Mouse (Mus musculus) hematopoietic stem cell, adult 5-6 weeks (primary cell): ENCODE data around the gene Elavl2. TPM values are rescaled to one million over a fixed set of nuclear protein-coding genes. Genes with fewer than 3 reads are reported as not detected.
"Not testable (repeated sequence)": the region's sequence is repeated elsewhere in the genome, so short reads cannot be mapped to it uniquely, and the experiment has no call there.

Experiments
- ATAC-seq, 2 experiments: fragments of 125-278 bp in 1 of 2; replicated peaks in 1 of 2; 2 replicates each; pipeline ENCODE4 v1.8.0; 2016 to 2017; ENCODE audit warnings: inconsistent platforms in 2 of 2, mild to moderate bottlenecking in 2 of 2, moderate number of reproducible peaks in 2 of 2, low read depth in 1 of 2, moderate TSS enrichment in 1 of 2; ENCODE audit not compliant: low FRiP score in 2 of 2, poor library complexity in 2 of 2, severe bottlenecking in 2 of 2, insufficient read depth in 1 of 2, low TSS enrichment in 1 of 2
- total RNA-seq: library from RNA; stranded (forward); fragments of 172-1452, 232-1000 nt; gene quantifications from 2 replicates; pipeline ENCODE4 v1.2.3, GENCODE M21; 2017

Elavl2 gene
- total RNA-seq, 1 experiment from 2014 or later: not detected

DNA sequence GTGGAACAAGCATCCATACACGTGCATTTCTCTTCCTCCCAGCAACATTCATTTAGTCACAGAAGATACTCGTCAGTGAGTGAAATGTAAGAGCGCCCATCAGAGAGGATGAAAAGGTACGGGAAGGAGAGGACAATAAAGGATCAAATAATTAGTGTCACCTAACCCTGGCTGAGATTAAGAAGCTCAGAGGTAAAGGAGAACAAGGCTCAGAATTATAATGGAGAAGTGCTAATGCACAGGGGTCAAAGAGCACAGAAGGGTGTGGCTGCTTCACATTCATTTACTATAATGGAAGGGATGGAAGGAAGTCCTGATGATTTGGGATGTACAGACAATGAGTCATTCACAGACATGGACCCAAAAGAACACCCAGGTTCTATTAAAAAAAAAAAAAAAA lies 36.6 kb downstream of the Elavl2 start:
- no peak for ATAC-seq

DNA sequence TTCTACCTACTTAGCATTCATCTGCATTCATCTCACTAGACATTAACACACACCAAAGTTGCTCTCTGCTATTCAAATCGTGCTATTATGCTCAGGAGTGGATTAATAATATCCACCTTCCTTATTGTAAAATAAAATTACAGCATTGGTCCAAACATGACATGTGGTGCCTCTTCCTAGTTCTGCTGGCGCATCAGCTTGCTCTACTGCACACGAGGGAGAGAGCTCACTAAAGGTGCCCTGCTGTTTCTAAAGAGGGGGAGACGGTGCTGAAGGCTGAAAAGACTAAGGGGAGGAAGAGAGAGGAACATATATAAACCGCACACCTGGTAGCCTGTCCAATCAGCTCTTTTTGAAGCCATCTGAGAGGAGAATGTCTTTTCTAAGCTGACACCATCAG lies 38.1 kb downstream of the Elavl2 start:
- no peak for ATAC-seq

DNA sequence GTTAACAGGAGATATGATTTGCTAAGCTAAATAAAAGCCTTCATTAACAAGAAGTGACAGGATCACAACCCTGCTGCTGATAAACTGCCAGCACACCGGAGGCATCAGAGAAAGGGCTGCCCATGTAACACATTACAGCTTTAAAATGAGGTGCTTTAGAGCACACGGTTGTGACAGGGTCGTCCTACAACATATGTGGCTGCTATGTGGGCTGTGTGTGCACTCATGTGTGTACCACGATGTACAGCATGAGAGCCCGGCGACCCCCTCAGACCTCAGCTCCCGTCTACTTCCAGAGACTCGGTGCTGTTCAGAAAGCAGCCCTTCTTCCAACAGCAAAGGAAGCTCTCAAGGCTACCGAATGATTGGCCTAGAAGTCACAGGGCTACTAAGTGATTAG lies 47.4 kb downstream of the Elavl2 start:
- no peak for ATAC-seq

DNA sequence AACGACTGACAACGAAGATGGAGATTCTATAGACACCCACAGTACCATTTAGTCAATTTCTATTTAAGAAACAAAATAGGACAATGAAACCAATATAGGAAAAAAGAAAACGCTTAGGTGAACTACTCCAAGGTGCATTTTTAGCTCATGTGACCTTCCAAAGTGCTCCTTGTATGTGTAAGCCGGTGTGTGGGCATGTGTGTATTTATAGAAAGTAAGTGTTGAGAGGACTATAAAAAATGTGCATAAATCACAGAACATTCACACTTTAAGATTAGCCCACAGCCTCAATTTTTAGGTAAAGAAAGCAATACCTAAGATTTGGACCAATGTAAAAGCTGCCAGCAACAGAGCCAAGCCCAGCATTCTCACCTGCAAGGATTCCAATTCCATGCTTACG lies 51.0 kb downstream of the Elavl2 start:
- no peak for ATAC-seq

DNA sequence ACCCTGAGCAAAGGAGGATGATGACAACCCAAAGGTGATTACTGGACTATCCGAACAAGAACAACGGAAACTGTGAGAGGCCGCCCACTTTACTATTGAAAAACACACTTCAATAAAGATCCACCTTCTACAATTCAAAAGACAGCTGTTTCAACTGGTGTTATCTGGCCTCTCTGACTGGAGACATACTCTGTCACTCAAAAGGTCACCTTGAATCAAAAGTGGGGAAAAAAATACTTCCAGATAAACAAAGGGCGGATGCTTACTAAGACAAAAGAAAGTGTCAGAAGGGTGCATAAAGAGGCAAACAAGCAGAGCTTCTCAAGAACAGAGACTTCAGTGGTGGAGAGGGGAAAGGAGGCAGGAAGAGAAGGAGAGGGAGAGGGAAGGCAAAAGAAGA lies 66.4 kb downstream of the Elavl2 start:
- ATAC-seq: no peak

DNA sequence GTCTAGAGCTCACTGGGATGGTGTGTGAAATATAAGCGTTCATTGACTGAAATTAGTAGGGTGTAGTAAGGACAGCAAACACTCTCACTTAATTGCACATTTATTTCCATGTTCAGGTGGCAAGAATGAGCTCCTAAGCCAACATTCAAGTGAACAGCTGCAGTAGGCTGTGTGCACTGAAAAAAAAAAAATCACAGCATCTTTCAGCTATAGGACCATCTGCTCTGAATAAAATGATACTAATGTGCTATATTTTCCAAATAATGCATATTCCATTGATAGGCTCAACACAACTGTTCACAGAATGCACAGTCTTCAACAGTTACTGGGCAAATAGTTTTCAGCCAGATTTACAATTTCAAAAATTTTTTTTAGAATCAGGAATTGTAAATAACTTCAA lies 89.8 kb downstream of the Elavl2 start:
- no peak for ATAC-seq

DNA sequence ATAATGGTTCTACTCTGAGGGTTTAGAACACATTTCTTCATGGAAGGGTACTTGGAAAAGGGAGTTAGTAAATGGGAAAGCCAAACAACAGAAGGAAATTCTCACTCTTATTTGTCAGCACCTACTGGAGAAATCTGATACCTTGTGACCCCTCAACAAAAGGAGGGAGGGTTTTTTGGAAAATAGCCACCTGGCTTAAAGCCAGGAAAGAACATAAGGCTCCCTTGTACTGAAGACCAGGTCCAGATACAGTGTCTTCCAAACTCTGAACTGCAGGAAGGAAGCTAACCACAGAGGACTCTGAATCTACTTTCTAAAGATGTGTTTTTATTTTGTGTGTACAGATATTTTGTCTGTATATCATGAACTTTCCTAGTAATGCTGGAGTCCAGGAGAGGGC lies 102.9 kb downstream of the Elavl2 start:
- no peak for ATAC-seq

DNA sequence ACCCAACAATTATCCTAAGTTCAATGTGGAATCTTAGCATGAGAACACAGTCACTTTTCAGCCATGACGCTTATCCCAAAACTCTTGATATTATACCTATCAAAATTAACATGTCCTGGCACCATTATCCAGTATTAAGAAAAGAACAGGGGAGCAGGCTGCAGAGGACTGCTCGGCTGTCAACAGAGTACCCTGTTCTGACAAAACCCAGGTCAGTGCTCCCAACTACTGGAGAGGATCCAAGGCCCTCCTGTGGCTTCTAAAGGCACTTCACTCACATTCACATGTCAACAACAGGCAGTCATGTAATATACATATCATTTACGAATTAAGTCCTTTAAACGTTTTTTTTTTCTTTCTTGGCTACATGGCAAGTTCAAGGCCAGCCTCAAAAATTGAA lies 105.3 kb downstream of the Elavl2 start:
- ATAC-seq: no peak

DNA sequence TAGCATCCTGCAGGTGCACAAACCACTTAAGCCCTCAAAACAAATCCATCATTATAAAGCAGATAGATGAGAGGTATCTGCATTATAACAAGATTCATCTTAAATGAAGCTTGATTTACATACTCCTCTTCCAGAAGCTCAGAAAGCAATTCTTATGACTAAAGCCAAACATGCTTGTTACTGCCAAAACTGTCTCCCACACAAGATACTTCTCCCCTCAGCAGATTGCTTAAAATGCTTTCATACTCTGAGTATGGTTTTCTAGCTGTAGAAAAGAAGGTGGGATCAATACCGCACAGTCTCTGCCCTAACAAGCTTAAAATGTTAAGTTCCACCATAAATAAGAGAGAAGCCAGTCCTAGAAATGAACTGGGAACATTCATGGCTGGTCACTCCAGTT lies 109.1 kb downstream of the Elavl2 start:
- no peak for ATAC-seq

DNA sequence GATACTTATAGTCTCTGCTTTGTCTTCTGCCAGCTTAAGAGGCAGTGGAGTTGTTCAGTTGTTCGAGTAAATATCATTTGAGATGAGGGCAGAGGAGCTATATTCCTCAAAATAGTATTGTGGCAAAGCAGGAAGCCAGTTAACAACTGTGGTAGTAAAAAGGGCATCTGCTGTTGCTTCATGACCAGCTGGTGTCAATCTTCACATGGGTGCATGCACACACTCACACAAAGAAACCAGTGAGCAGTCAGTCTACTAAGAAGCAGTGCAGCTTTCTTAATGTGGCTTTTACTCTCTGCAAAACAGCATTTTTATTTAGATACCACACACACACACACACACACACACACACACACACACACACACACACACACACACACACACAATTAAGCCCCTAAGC lies 110.2 kb downstream of the Elavl2 start:
- no peak for ATAC-seq

DNA sequence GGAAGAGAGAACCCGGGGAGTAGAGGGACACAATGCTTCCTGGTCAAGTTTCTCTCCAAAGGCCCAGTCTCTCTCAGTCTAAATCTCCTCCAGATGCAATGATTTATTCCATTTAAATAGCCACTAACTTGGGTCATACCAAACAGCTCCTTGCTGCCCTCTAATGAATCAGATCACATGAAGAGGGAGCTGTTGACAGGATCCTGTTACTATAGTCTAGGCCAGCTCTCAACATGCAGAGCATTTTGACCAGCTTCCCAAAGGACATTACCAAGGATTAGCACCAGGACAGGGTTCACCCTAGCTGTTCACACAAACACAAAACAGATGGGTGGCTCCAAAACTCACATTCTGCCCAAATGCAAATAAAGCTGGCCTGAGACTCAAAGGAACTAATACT lies 111.4 kb downstream of the Elavl2 start:
- ATAC-seq: no peak

DNA sequence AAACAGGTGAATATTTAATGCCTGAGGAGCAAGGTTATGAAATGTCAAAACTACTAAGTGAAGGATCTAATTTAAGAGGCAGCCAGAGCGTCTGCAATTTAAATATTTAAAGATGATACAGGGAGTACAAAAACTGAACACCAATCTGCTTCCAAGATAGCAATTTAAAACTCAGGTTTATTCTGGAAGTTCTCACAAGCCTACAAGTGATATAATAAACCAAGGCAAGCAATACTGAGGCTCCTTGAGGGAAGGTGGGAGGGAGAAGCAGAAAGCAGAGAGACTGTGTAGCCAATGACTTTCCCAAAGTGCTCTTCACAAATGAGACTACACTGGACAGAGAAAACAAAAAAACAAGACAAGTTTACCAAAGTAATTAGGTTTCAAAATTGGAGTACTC lies 132.2 kb downstream of the Elavl2 start:
- no peak for ATAC-seq

DNA sequence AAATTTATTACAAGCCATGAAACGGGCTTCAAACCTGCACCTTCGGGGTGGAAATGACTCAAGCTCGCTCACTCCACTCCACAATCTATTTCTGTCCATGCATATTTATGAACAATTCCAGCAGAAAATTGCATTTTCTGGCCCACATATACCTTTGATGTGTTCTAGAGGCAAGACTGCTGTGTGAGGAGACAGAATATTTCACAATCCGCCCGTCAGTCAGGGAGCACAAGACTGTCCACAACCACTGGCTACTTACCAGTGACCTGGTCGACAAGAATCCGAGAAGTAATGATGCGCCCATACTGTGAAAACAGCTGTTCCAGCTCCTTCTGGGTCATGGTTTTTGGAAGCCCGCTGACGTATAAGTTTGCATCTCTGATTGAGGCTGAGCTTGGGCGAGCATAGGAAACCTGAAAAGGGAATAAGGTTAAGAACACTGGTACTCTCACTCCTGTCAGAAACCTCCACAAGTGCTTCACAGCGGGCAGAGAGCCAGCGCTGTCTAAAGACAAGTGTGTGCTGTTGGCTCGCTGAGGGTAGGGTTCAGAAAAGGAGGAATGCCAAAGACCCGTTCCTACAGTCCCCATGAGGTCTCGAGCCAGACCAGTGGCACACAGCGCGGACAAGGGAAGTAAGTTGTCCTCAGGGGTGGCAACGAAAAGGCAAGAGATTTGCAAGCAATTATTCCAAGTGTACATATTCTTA lies 136.7 kb downstream of the Elavl2 start:
- ATAC-seq: no peak

DNA sequence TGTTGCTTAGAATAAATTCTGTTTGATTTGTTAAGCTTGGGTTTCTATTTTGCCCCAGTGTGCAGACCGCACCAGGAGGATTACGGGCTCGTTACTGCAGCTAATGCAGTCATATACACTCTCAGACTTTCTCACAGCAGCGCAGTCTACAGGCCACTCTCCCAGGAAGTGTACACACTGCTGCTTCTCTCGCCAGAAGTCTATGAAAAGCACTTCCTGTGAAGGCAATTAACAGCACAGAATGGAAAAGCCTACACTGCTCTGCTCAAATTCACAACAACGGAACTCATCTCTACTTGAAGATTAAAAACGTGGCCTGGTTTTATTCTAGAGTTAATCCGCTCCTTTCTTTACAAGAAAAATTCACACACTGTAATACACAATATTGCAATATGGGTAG lies 137.7 kb downstream of the Elavl2 start:
- no peak for ATAC-seq

DNA sequence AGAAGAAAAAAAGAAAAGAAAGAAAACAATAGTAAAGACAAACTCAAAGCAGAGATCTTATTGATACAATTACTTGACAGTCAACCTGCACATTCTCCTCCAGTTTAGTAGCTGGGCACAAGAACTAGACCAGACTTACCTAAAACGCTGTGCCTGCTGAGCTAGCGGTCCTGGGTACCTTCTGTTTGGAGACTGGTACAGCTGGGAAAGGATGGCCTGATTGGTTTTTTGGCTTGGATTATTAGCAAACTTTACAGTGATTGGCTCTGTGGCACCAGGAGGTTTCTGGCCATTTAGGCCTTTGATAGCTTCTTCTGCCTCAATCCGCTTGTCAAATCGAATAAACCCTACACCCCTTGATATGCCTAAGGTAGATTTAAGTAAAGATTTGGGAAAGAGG lies 140.0 kb downstream of the Elavl2 start:
- no peak for ATAC-seq

DNA sequence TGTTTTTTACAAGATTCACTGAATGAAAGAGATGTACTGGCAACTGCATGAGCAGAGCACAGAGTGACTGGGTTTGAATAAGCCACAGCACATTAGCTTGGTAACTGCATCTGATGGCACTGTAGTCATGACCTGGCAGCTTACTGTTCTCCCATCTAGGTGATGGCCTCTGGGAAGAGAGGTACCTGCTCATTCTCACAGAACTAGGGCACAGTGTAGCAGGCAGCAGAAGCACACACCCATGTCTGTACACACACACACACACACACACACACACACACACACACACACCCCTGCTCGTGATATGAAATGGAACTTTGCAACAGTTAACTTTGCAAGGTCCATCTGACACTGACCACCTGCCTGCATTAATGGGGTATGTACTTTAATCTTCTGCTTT lies 151.9 kb downstream of the Elavl2 start:
- ATAC-seq: no peak

DNA sequence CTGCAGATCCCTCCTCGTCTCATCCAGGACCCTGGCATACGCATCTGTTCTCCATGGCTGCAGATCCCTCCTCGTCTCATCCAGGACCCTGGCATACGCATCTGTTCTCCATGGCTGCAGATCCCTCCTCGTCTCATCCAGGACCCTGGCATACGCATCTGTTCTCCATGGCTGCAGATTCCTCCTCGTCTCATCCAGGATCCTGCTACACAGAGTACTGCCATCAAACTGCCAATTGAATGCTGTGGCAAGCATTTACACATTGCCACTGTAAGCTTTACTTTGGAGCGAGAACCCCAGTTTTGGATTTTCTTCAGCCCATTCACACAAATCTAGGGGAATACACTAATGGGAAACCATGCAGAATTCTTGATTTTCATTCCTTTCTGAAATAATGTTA lies 155.4 kb downstream of the Elavl2 start:
- ATAC-seq: not testable (repeated sequence)

DNA sequence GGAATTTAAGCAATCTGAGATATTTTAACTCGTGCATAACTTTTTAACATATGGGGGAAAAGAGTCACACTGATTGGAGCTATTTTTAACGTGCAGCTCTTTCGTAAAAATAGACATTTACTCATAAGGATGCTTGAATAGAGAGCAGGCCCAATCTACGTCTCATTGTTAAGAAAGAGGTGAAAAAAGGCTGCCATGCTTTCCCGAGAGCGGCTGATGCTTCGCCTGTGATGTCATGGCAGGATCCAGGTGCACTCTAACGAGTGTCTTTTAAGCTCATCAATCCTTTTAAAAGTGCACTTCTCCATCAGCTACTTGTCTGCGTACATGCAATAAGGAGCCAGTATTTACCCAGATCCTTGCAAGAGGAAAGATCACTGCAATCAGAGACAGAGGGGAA lies 156.0 kb downstream of the Elavl2 start:
- ATAC-seq: no peak

DNA sequence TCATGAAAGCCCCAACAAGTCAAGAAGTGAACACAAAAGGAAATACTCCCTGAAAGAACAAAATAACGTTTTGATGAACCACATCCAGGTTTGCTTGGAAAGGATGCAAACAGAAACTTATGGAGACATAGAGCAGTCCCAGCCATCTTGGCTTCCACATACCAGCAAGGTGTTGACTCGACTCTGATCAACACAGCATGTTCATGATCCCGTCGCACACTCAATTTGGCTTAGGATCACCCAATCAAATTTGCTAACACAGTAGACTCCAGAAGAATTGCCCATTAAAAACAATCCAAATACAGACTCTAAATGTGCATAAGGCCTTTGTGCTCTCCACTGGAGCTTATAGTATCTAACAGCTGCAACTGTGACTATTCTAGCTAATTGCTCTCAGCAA lies 156.7 kb downstream of the Elavl2 start:
- ATAC-seq: no peak
